Mouse (Mus musculus) lung, postnatal 0 days (tissue): ENCODE results near the gene Chrna10. TPM values are rescaled to one million over a fixed set of nuclear protein-coding genes. Genes with fewer than 3 reads are reported as not detected.
A peak's percentile ranks its signal among the peaks of the same experiment; 100 is the strongest.

ENCODE experiments used
- ATAC-seq: fragments of 200-750 bp; cut with Nextera tagmentation; 2 replicates; pipeline ENCODE4 v1.8.0; 2017; ENCODE audit warnings: moderate library complexity
- DNase-seq: peaks from one replicate; pipeline ENCODE4 v3.0.0-alpha.2; 2016; ENCODE audit warnings: low spot score
- H3K27ac ChIP-seq: fragments of 300-500 bp; sonication (generic); 2 replicates; pipeline ENCODE4 v1.5.1; 2014; ENCODE audit warnings: antibody characterized with exemption, mild to moderate bottlenecking, low read length, mixed read lengths
- H3K27me3 ChIP-seq: fragments of 300-500 bp; sonication (generic); replicated peaks from 2 replicates; pipeline ENCODE4 v1.6.1; 2014; ENCODE audit warnings: low read length, mixed read lengths; ENCODE audit not compliant: insufficient read depth
- H3K36me3 ChIP-seq: fragments of 300-500 bp; sonication (generic); 2 replicates; pipeline ENCODE4 v1.6.1; 2014; ENCODE audit warnings: low read length, mixed read lengths; ENCODE audit not compliant: insufficient read depth
- H3K4me1 ChIP-seq: fragments of 300-500 bp; sonication (generic); 2 replicates; pipeline ENCODE4 v1.6.1; 2014; ENCODE audit warnings: antibody characterized with exemption, low read depth, low read length, mixed read lengths; ENCODE audit not compliant: insufficient read depth
- H3K4me2 ChIP-seq: fragments of 300-500 bp; sonication (generic); replicated peaks from 2 replicates; pipeline ENCODE4 v1.6.1; 2014; ENCODE audit warnings: low read depth, mild to moderate bottlenecking, low read length, moderate library complexity, mixed read lengths
- H3K4me3 ChIP-seq: fragments of 300-500 bp; sonication (generic); 2 replicates; pipeline ENCODE4 v1.5.1; 2014; ENCODE audit warnings: low read depth, low read length
- H3K9ac ChIP-seq: fragments of 300-500 bp; sonication (generic); replicated peaks from 2 replicates; pipeline ENCODE4 v1.6.1; 2014; ENCODE audit warnings: low read depth, mild to moderate bottlenecking
- H3K9me3 ChIP-seq: fragments of 300-500 bp; sonication (generic); 2 replicates; pipeline ENCODE4 v1.6.1; 2016; ENCODE audit warnings: low read length, mixed read lengths
- CTCF ChIP-seq: IDR thresholded peaks from 2 replicates; pipeline ENCODE4 v1.5.1; 2016; ENCODE audit warnings: antibody characterized with exemption, mild to moderate bottlenecking
- EP300 ChIP-seq: IDR thresholded peaks from 2 replicates; pipeline ENCODE4 v1.6.1; 2016; ENCODE audit warnings: antibody characterized with exemption, mild to moderate bottlenecking, control low read depth
- WGBS: fragments of 180-500 bp; shearing (Covaris S2); extraction: QIAGEN DNeasy Blood & Tissue Kit; methylation state at CpG from one replicate; pipeline ENCODE4 v1.1.7; 2014; 5-methylcytosine and 5-hydroxymethylcytosine counted together
- polyA plus RNA-seq: library from polyadenylated mRNA; unstranded; fragments of >200 nt; fragmentation: Nextera tagmentation; extraction: Ambion mirVana; gene quantifications from 2 replicates; pipeline ENCODE4 v1.2.1, GENCODE M21; 2015

Gene Chrna10
- 0.36 and 1.1 TPM in 2 replicates for polyA plus RNA-seq

GRCm38 (mm10) chr7:102116579-102117331, at the start of gene Chrna10:
Gene Chrna10 (minus strand): TSS chr7:102116828.
- H3K27ac ChIP-seq, result no peak within 1 kb of the TSS
- peak; percentile 87 for ATAC-seq
- WGBS, result 29% methylated on average over 7 of the region's 7 CpGs

GRCm38 (mm10) chr7:102153691-102154090, 37.1 kb upstream of the Chrna10 start:
- ATAC-seq, result no peak
- DNase-seq, result peak; percentile 7
- H3K4me2 ChIP-seq, result no peak overlapping the region
- WGBS, result 89% methylated on average over 5 of the region's 5 CpGs
- no peaks in the 10 kb centered on the region for H3K27me3 ChIP-seq
- no peak overlapping the region for H3K4me3 ChIP-seq
- H3K27ac ChIP-seq, result no peak overlapping the region
- no peak overlapping the region for H3K9ac ChIP-seq
- H3K4me1 ChIP-seq, result no peaks in the 10 kb centered on the region
- H3K9me3 ChIP-seq, result no peaks in the 10 kb centered on the region
- TF ChIP-seq EP300, result no peak
- TF ChIP-seq CTCF, result no peak
- peaks cover 15% of the 10 kb centered on the region for H3K36me3 ChIP-seq

More at GRCm38 (mm10) chr7:102116579-102117331, at the start of gene Chrna10:
- Histone ChIP-seq H3K9ac (no peak within 1 kb of the TSS), H3K36me3 (peaks cover 25% of the 10 kb centered on the region), H3K4me2 (no peak within 1 kb of the TSS), H3K27me3 (no peaks in the 10 kb centered on the region), H3K4me1 (no peaks in the 10 kb centered on the region), H3K4me3 (no peak within 1 kb of the TSS), H3K9me3 (no peaks in the 10 kb centered on the region)
- DNase-seq, result peak; percentile 52
- TF ChIP-seq CTCF (no peak), EP300 (no peak)

GRCm38 (mm10) chr7:102137898-102138297, 21.3 kb upstream of the Chrna10 start:
- ATAC-seq (no peak), DNase-seq (no peak)
- Histone ChIP-seq H3K4me1 (no peaks in the 10 kb centered on the region), H3K27me3 (no peaks in the 10 kb centered on the region), H3K27ac (no peak overlapping the region), H3K9ac (no peak overlapping the region), H3K9me3 (no peaks in the 10 kb centered on the region), H3K36me3 (peaks cover 39% of the 10 kb centered on the region), H3K4me2 (no peak overlapping the region), H3K4me3 (no peak overlapping the region)
- TF ChIP-seq CTCF (no peak), EP300 (no peak)
- WGBS, result 96% methylated on average over 5 of the region's 5 CpGs

- H3K27ac ChIP-seq, result no peak overlapping the region
- no peaks in the 10 kb centered on the region for H3K27me3 ChIP-seq
- ATAC-seq (no peak), DNase-seq (peak; percentile 38)
- no peak overlapping the region for H3K4me3 ChIP-seq
- no peak overlapping the region for H3K4me2 ChIP-seq
- no peak overlapping the region for H3K9ac ChIP-seq
- no peaks in the 10 kb centered on the region for H3K4me1 ChIP-seq
- TF ChIP-seq CTCF, result peak; percentile 67
- TF ChIP-seq EP300, result no peak
- 82% methylated on average over 1 of the region's 1 CpGs for WGBS
- H3K36me3 ChIP-seq, result peaks cover 43% of the 10 kb centered on the region
- no peaks in the 10 kb centered on the region for H3K9me3 ChIP-seq
Measured at GRCm38 (mm10) chr7:102137464-102137863, 20.8 kb upstream of the Chrna10 start.

- no peaks in the 10 kb centered on the region for H3K9me3 ChIP-seq
- DNase-seq, result peak; percentile 14
- ATAC-seq, result peak; percentile 55
- WGBS, result 47% methylated on average over 4 of the region's 4 CpGs
- peaks cover 48% of the 10 kb centered on the region for H3K36me3 ChIP-seq
- no peak overlapping the region for H3K9ac ChIP-seq
- TF ChIP-seq CTCF (no peak), EP300 (peak; percentile 74)
- no peak overlapping the region for H3K4me2 ChIP-seq
- H3K4me1 ChIP-seq, result no peaks in the 10 kb centered on the region
- H3K4me3 ChIP-seq, result no peak overlapping the region
- no peak overlapping the region for H3K27ac ChIP-seq
- H3K27me3 ChIP-seq, result no peaks in the 10 kb centered on the region
Measured at GRCm38 (mm10) chr7:102132395-102132794, 15.8 kb upstream of the Chrna10 start.

GRCm38 (mm10) chr7:102120326-102120725, 3.7 kb upstream of the Chrna10 start:
- Histone ChIP-seq H3K9ac (no peak overlapping the region), H3K9me3 (no peaks in the 10 kb centered on the region), H3K4me1 (no peaks in the 10 kb centered on the region), H3K27ac (no peak overlapping the region), H3K27me3 (no peaks in the 10 kb centered on the region), H3K36me3 (peaks cover 59% of the 10 kb centered on the region), H3K4me3 (no peak overlapping the region), H3K4me2 (no peak overlapping the region)
- TF ChIP-seq CTCF, result no peak
- no peak for TF ChIP-seq EP300
- 91% methylated on average over 10 of the region's 10 CpGs for WGBS
- no peak for ATAC-seq
- no peak for DNase-seq
